Mouse (Mus musculus) liver, embryonic 14 days (tissue): Measurements from ENCODE around the gene Mepe. TPM values are rescaled to one million over a fixed set of nuclear protein-coding genes. Genes with fewer than 3 reads are reported as not detected.

Source experiments
- polyA plus RNA-seq: library from polyadenylated mRNA; depleted of rRNA; stranded (reverse); fragments of >200 nt; gene quantifications from 2 replicates; pipeline ENCODE4 v1.2.3, GENCODE M21; 2012; rRNA removed

Mepe gene
- polyA plus RNA-seq: not detected in 2 replicates

DNA sequence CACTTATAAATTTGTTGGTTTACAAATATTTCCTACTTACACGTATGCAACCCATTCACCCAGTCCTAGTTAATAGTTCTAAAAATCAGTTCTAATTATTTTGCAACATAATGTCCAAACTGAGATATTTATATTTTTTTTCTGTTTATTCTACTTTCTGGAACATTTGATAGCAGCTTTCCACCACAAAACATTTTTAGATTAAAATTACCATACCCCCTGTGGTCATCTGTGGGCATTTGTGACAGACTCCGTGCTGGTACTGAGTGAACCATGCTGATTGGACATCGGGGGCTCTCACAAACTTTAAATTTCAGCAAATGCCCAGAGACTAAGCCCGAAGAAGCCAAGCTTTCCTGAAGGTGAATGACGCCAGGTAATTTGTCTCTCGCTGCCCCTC is at the start of gene Mepe:
Gene Mepe (plus strand): TSS at position 301 of the 400 bp plus-strand sequence.

GRCm38 (mm10) chr5:104298994-104299393 is 26.1 kb upstream of the Mepe start, which contains the start of gene Ibsp:
TSS of gene Ibsp (plus strand) at chr5:104299171.

Other genes with a start within 250 kb of the Mepe start
- gene Gm17660, start 247.7 kb upstream of the Mepe start, polyA plus RNA-seq: not detected in 2 replicates
- gene Sparcl1, start 211.6 kb upstream of the Mepe start, polyA plus RNA-seq: 1.3 and 2.6 TPM in 2 replicates
- gene Dspp, start 154.6 kb upstream of the Mepe start, polyA plus RNA-seq: not detected in 2 replicates
- gene Dmp1, start 122.7 kb upstream of the Mepe start, polyA plus RNA-seq: not detected in 2 replicates
- 0.02 TPM in 1 of 2 replicates, not detected in the other for gene Ibsp, start 26.2 kb upstream of the Mepe start, polyA plus RNA-seq
- 2.6 and 3.6 TPM in 2 replicates for gene Spp1, start 109.8 kb downstream of the Mepe start, polyA plus RNA-seq
- gene Pkd2, start 134.1 kb downstream of the Mepe start, polyA plus RNA-seq: 2.7 and 3.0 TPM in 2 replicates
- gene BC005561, start 183.0 kb downstream of the Mepe start, polyA plus RNA-seq: 0.78 and 0.86 TPM in 2 replicates